Mouse (Mus musculus): ENCODE measurements around the gene Cdnf.

Gene Cdnf

DNA sequence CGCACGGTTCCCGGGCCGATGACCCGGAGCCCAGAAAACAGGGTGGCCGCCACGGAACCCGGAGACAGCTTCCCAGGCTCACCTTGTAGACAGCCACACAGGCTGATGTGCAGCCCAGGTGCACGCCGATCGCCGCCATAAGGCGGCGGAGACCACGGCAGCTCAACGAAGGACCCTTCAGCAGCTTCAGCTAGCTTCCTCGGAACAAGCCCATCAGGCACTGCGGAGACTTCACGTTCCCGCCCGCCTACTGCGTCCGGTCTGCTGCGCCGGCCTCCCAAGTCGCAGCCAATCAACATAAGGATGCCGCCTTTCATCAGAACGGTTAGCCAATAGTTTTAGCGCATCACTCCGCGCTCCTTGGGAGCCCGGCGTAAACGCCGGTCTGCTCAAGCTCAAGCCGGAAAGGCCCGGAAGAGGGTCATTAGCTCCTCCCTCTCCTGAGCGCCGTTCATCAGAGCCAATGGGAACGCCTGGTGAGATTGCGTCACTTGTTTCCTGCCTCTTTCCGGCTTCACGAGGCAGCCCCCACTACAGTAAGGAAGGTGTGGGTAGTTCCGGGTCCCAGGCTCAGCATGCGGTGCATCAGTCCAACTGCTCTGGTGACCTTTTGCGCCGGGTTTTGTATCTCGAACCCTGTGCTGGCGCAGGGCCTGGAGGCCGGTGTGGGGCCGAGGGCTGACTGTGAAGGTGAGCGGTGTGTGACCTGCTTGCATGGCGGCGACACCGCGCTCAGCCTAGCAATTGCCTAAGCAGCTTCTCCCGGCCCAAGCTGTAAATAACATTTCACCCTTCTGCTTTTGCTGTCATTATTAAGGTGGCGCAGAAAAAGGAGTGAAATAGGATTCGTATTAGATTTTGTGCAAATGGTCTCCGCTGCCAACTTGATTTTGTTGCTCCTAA is at the start of gene Cdnf, which contains the start of the genes Gm45902 and Hspa14:
TSS of gene Cdnf (plus strand) at position 479 of the 903 bp plus-strand sequence.
TSS of gene Gm45902 (minus strand) at position 239 of the 903 bp plus-strand sequence.
TSS of gene Hspa14 (minus strand) at position 263 of the 903 bp plus-strand sequence.
- DNase-seq: peak; percentile 99

DNA sequence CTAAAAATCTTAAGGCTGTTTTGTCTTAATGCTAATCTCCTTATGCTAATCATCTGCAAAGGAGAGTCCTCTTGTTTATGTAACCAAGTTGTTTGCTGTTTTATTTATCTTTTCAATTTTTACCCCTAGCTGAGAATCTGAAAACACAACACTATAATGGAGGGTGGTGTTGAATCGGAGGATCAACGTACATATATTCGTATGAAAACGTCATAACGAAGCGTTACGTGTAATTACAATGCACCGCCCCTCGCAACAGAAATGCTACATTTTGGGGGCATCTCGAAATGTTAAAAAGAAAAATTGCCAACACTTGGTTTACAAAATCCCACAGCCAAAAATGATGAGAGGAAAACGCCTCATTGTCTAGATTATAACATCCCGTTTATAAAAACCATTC is 38.9 kb upstream of the Cdnf start:
- no peak for DNase-seq

GRCm38 (mm10) chr2:3474361-3474805 is 38.4 kb upstream of the Cdnf start:
- peak; percentile 75 for DNase-seq

DNA sequence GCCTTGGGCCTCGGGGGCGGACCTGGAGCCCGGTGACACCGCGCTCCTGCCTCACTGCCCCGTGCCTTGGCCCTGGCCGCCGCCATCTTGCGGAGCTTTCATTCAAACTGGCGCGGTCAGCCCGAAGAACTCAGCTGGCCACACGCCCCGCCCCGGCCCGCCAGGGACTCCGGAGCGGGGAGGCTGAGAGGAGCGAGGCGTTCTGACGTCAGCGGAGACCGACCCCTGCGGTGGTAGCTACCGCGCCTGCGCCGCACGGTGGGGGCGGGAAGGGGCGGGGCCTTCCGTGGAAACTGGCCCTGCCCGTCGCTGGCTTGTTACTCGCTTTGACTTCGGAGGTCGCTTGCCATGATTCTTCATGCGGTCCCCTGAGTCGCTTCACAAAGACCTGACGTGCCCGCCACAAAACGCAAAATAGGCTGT is 38.0 kb upstream of the Cdnf start, which contains the start of gene Suv39h2:
TSS of gene Suv39h2 (minus strand) at position 171 of the 423 bp plus-strand sequence.
- peak; percentile 96 for DNase-seq

DNA sequence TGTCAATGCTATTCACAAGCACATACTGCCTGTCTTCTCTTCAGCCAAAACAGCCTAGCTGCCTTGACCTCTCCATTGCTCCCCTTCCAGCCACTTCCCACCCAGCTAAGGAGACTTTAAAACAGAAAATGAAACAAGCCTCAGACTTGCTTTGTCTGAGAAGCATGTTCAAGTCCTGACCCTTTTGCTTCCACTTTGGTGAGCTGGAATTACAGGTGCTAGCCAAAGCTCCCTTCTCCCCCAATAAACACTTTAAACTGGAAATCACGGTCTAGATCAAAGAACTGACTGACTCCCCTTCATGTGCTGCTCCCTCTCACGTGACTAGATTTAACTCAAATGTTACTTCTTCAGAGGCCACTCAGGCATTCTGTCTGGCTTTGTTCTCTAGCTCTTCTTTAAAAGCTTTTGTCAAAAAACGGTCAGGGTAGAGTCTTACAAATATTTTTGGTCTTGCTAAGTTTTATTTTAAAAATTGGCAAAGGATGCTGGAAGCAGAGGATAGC is 37.0 kb upstream of the Cdnf start:
- no peak for DNase-seq

DNA sequence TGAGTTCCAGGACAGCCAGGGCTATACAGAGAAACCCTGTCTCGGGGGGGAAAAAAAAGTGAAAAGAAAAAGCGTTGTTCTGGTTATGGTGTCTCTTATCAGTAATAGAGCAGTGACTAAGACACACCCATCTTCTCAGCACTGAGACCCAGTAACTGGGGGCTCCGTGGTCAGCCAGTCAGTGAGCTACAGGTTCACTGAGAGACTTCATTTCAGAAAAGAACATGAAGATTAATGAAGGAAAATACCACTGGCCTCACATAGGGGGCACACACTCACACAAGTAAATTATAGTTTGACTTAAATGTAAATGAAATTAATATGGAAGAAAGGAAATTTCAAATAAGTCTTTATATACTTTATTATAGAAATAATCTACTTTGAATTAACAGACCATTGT is 32.6 kb upstream of the Cdnf start:
- no peak for DNase-seq

DNA sequence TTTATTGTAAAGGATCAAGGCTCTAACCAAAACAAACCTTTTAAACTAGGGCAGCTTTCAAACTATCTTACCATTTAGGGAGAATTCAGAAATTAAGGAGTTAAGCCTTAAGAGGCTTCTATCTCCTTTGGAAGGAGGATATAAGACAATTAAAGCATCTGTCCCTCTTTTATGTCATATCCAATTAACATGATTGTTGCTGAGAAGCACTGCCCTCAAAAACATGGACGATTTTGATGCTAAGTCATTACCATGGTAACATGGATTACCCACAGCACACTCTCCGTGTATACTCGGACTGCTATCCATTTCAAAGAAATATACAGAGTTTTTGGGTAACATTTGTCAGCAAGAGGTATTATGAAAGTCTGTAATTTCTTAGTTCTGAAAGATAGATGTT is 23.0 kb upstream of the Cdnf start:
- no peak for DNase-seq

DNA sequence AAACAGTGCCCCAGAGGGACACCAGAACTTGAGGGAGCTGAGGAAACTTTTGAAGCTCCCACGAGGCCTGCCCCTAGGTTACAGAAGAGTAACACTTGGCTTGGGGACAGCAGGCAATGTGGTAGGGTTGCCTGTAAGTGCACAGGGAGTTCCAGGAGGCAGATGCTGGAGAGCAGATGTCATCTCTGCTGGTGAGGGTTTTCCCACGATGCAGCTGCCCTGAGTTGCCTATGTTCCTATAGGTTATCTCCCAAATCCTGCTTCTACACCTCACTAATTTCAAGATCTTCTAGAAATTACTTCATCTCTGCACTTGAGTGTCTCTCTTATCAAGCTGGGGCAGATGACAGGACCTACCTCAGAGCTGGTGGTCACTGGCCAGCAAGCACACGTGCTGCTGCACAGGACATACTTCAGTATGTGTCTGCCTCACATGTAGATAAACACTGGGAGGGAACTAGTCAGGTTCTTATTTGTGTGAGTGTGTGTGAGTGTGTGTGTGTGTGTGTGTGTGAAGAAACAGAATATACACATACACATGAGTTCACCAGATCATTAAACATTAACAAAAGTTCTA is 18.9 kb upstream of the Cdnf start:
- no peak for DNase-seq

- DNase-seq: no peak
These were observed 13.3 kb upstream of the Cdnf start for GRCm38 (mm10) chr2:3499543-3499942.

DNA sequence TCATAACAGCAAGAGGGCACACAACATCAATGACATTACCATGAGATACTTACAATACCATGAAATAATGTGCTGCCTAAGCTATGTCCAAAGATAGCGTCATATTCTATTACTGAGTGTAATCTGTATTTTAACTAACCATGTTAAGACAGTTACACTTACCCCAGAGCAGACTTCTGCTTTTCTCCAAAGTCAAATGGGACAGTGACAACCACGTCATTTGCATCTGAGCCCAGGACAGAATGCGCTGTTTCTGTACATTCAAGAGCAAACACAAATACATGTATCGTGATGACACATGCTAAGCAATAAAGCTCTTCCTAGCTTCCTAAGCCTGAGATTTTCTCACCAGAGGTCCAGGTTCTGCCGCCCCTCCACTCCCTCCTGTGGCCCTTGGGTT is 11.9 kb upstream of the Cdnf start:
- no peak for DNase-seq

- DNase-seq: no peak
These were observed 754 bp upstream of the Cdnf start for GRCm38 (mm10) chr2:3512076-3512475.

DNA sequence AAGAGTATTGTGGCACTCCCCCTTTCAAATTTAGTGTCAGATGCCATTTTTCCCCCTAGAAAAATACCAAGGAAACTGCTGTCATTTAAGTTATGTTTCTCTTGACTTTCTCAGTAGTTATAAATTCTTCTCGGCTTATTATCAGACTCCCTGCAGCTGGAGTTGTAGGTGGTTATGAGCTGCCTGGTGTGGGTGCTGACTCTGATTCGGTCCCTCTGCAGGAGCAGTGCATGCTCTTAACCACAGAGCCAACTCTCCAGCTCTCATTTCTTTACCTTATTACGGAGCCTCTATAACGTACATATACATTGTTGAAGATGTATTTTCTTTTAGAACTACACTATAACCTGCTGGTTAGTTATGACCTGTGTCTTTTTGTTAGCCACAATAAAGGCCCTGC is 9.7 kb downstream of the Cdnf start:
- no peak for DNase-seq

DNA sequence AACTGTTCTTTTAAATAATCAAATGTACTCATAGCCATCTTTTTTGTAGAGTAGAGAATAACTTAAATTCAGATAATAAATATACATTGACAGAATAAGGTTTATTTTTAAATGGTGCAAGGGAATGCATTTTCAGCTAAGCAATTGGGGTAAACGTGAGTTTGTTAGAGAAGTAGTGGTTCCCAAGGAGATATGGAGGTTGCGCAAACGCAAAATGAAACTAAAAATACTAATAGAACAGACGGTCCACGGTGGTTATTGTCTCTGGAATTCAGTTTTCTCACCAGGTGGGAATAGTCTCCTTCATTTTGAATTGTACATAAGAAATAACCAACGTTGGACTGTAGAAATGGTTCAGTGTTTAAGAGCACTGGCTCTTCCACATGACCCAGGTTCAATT is 13.5 kb downstream of the Cdnf start:
- no peak for DNase-seq

GRCm38 (mm10) chr2:3541307-3542079 is 28.7 kb downstream of the Cdnf start:
- DNase-seq: no peak

DNA sequence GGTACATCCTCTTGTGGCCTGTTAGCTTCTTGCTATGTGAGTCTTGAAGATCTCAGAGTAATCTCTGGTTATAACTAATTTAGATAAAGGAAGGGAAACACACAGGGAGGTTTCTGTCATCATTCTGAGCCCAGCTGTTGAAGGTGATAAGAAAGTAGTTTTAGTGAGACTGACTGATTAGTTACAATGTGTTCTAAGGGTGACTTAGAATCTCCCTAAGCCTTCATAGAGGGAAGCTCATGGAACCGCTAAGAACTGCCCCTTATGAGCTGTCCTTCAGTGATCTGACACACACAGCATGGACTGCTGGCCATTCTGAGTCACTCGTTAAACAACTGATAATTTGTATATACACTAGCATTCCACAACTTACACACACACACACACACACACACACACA is 33.2 kb downstream of the Cdnf start:
- no peak for DNase-seq

- peak; percentile 30 for DNase-seq
These were observed 33.8 kb downstream of the Cdnf start for GRCm38 (mm10) chr2:3546588-3546987.

DNA sequence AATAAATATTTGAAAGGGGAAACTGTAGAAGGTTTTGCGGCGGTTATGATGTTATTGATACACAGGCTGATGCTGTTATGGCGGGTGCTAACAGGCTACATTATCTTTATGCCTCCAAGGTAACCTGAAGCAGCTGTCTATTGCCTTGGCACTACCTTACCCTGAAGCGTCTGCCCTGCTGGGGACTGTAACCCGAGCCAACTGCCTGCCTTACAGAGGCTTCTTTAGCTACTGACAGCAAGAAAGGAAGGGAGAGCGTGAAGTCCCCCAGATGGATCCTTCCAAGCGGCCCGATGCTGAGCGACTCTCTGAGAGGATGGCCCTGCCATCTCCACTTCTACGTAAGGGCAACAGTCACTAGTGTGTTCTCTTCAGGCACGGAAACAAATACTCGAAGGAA is 57.4 kb downstream of the Cdnf start, which contains the start of gene Fam107b:
TSS of gene Fam107b (plus strand) at position 303 of the 400 bp plus-strand sequence.
- no peak for DNase-seq

- no peak for DNase-seq
These were observed 57.8 kb downstream of the Cdnf start for GRCm38 (mm10) chr2:3570606-3571005.

DNA sequence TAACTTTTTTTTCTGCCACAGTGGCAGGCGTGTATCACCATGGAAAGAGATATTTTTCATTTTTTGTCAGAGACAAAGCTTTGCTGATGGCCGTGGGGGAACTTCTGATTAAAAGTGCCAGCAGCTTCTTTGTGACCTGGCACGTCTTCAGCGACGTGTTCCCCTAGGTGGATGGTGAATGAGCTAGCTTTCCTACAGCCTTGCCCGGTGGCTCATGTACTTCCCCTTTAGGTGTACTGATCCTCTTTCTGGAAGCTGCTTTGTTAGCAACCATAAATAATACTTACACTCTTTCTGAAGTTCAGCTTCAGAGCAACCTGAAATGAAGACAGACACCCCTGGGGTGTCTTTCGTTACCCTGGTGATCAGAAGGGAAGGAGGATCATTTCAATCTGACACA is 61.1 kb downstream of the Cdnf start:
- no peak for DNase-seq

DNA sequence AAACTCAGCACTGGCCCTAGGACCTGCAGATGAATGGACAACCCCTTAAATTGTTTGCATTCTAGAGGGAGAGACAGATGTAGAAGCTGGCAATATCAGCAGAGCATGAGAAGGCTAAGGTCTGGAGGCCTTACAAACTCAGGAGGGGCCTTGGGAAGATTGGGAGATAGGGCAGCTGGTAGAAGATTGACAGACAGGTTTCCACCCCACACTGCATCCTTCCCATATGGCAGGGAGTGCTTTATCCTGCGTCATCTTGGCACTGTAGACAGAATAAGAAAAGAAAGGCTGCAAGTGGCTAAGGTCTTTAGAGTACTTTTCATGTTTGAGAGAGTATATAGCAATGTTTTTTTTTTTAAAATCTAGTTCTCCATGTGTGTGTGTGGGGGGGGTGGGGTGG is 62.3 kb downstream of the Cdnf start:
- no peak for DNase-seq

All from right cerebral cortex, adult 18-20 months (tissue).